Mouse (Mus musculus): ENCODE results near the gene Prl5a1. TPM values are rescaled to one million over a fixed set of nuclear protein-coding genes. Genes with fewer than 3 reads are reported as not detected.

Gene Prl5a1
- polyA plus RNA-seq (2016; fragmentation: Nextera tagmentation; extraction: Ambion mirVana), result not detected in 2 replicates

DNA sequence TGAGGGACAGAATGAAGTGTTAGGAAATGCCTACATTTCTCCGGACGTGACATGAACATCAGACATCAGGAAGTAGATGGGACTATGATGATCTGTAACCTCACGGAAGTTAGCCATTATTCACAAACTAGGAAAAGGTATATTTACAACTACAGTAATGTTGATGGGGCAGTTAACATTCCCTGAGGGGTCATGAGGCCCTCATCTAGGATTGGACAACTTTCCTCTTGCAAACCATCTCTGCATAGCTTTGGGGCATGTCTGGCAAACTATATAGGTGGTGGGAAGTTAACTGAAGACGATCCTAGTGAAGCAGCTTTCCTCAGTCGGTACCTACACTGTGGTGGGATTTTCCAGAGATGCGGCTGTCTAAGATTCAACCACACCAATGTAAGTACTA is at the start of gene Prl5a1:
Gene Prl5a1, plus strand, starts transcription at position 301 of the 400 bp plus-strand sequence.
- 87% methylated on average over 6 of the region's 6 CpGs for WGBS
- Histone ChIP-seq H3K9me3 (no peaks in the 10 kb centered on the region), H3K27ac (no peak within 1 kb of the TSS), H3K9ac (replicated peaks) (no peak within 1 kb of the TSS), H3K4me1 (replicated peaks) (no peaks in the 10 kb centered on the region), H3K4me2 (no peak within 1 kb of the TSS), H3K27me3 (no peaks in the 10 kb centered on the region), H3K36me3 (no peaks in the 10 kb centered on the region), H3K4me3 (replicated peaks) (no peak within 1 kb of the TSS)
- ATAC-seq (ENCODE audit: insufficient number of reproducible peaks, insufficient read depth, low FRiP score, low TSS enrichment, low read depth), result no peak

DNA sequence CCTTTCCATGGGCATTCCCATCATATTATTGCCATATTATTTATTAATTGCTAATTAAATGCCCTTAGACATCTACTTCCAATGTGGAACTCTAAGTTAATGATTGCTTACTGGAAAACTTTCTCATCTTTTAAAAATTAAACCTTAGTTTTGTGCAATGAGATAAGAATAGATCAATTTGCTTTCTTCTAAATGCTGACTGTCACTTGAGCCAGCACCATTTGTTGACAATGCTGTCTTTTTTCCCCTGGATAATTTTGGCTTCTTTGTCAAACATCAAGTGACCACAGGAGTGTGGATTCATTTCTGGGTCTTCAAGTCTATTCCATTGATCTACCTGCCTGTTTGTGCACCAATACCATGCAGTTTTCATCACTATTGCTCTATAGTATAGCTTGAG is 46.1 kb upstream of the Prl5a1 start:
- H3K27ac ChIP-seq, result no peak overlapping the region

DNA sequence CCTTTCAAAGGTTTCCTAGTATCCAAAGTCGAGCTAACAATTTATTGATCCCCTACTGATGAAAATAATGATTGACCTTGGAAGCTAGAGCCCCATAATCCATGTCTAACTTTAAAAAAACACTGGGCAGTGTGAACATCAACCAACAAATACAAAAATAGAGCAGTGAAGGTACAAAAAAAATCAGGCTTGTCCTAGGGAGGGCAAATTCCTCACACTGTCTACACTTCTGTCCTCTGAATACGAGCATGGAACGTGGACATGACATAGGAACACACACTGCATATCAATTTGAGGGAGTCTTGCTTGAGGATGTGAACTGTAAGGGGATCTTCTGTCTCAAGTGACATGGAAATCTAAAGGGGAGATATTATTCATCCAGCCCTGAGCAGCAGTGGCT is 33.7 kb upstream of the Prl5a1 start:
- H3K4me2 ChIP-seq, result no peak overlapping the region
- 79% methylated on average over 3 of the region's 3 CpGs for WGBS
- no peaks in the 10 kb centered on the region for H3K9me3 ChIP-seq
- no peaks in the 10 kb centered on the region for H3K36me3 ChIP-seq
- H3K27ac ChIP-seq, result no peak overlapping the region
- no peak overlapping the region for H3K4me3 ChIP-seq (replicated peaks)
- H3K27me3 ChIP-seq, result no peaks in the 10 kb centered on the region
- H3K4me1 ChIP-seq (replicated peaks), result no peaks in the 10 kb centered on the region
- ATAC-seq (ENCODE audit: insufficient number of reproducible peaks, insufficient read depth, low FRiP score, low TSS enrichment, low read depth), result no peak
- no peak overlapping the region for H3K9ac ChIP-seq (replicated peaks)

More for the DNA sequence above, 46.1 kb upstream of the Prl5a1 start:
- no peak for ATAC-seq (ENCODE audit: insufficient number of reproducible peaks, insufficient read depth, low FRiP score, low TSS enrichment, low read depth)
- Histone ChIP-seq H3K4me1 (replicated peaks) (no peaks in the 10 kb centered on the region), H3K4me3 (replicated peaks) (no peak overlapping the region), H3K4me2 (no peak overlapping the region), H3K36me3 (no peaks in the 10 kb centered on the region), H3K9ac (replicated peaks) (no peak overlapping the region), H3K27me3 (no peaks in the 10 kb centered on the region), H3K9me3 (no peaks in the 10 kb centered on the region)

DNA sequence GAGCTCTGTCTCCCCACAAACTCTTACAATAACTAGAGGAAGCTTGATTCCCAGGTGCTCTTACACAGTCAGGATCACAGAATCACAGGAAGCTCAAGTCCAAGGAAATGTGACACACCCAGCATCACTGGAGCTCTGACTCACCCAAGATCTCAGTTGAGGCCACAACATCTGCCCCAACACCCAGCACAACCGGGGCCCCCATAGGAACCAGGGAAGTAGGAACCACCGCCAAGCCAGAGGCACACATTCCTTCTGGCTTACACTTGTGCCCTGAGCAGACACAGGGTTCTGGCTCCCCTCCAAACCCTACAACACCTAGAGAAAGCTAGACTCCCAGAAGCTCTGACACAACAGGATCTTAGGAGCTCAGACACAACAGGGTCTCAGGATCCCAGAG is 9.5 kb upstream of the Prl5a1 start:
- WGBS, result 84% methylated on average over 2 of the region's 2 CpGs
- Histone ChIP-seq H3K36me3 (no peaks in the 10 kb centered on the region), H3K27me3 (no peaks in the 10 kb centered on the region), H3K4me2 (no peak overlapping the region), H3K9ac (replicated peaks) (no peak overlapping the region), H3K27ac (no peak overlapping the region), H3K4me3 (replicated peaks) (no peak overlapping the region), H3K4me1 (replicated peaks) (no peaks in the 10 kb centered on the region), H3K9me3 (no peaks in the 10 kb centered on the region)
- no peak for ATAC-seq (ENCODE audit: insufficient number of reproducible peaks, insufficient read depth, low FRiP score, low TSS enrichment, low read depth)

DNA sequence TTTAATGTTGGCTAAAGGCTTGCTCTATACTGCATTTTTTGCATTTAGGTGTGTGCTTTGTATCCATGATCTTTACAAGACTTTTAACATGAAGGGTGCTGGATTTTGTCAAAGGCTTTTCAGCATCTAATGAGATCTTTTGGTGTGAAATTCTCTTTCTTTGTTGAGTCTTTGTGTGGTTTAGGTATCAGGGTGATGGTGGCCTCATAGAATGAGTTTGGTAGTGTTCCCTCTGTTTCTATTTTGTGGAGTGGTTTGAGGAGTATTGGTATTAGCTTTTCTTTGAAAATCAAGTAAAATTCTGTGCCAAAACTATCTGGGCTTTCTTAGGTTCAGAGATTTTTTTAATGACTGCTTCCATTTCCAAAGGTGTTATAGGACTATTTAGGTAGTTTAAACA is 6.5 kb upstream of the Prl5a1 start:
- Histone ChIP-seq H3K27me3 (no peaks in the 10 kb centered on the region), H3K4me3 (replicated peaks) (no peak overlapping the region), H3K9me3 (no peaks in the 10 kb centered on the region), H3K4me1 (replicated peaks) (no peaks in the 10 kb centered on the region), H3K4me2 (no peak overlapping the region), H3K36me3 (no peaks in the 10 kb centered on the region), H3K9ac (replicated peaks) (no peak overlapping the region), H3K27ac (no peak overlapping the region)
- ATAC-seq (ENCODE audit: insufficient number of reproducible peaks, insufficient read depth, low FRiP score, low TSS enrichment, low read depth), result no peak

Other genes starting within 250 kb of the Prl5a1 start
- gene Prl4a1, start 126.3 kb upstream of the Prl5a1 start, polyA plus RNA-seq (2016; fragmentation: Nextera tagmentation; extraction: Ambion mirVana), result not detected in 2 replicates
- gene Gm11361, start 115.0 kb downstream of the Prl5a1 start, polyA plus RNA-seq (2016; fragmentation: Nextera tagmentation; extraction: Ambion mirVana), result 1.8 and 2.0 TPM in 2 replicates

All from limb, embryonic 12.5 days (tissue).